Mouse (Mus musculus) stomach, embryonic 16.5 days (tissue): ENCODE measurements around the gene Mark4. TPM values are rescaled to one million over a fixed set of nuclear protein-coding genes. Genes with fewer than 3 reads are reported as not detected.

Experiments
- ATAC-seq: fragments of 200-750 bp; cut with Nextera tagmentation; 2 replicates; pipeline ENCODE4 v1.8.0; 2017; ENCODE audit warnings: moderate number of reproducible peaks, moderate TSS enrichment; ENCODE audit not compliant: insufficient read depth, low FRiP score
- H3K27ac ChIP-seq: fragments of 300-500 bp; sonication (generic); 2 replicates; pipeline ENCODE4 v1.5.1; 2014; ENCODE audit warnings: low read length
- H3K27me3 ChIP-seq: fragments of 300-500 bp; sonication (generic); 2 replicates; pipeline ENCODE4 v1.6.1; 2014; ENCODE audit warnings: low read length, control low read depth, mixed read lengths; ENCODE audit not compliant: control insufficient read depth, insufficient read depth
- H3K36me3 ChIP-seq: fragments of 300-500 bp; sonication (generic); 2 replicates; pipeline ENCODE4 v1.6.1; 2014; ENCODE audit warnings: low read length; ENCODE audit not compliant: control insufficient read depth, insufficient read depth
- H3K4me1 ChIP-seq: fragments of 300-500 bp; sonication (generic); 2 replicates; pipeline ENCODE4 v1.6.1; 2014; ENCODE audit warnings: low read length, control low read depth, mixed read lengths; ENCODE audit not compliant: control insufficient read depth, insufficient read depth
- H3K4me2 ChIP-seq: fragments of 300-500 bp; sonication (generic); 2 replicates; pipeline ENCODE4 v1.6.1; 2014; ENCODE audit warnings: low read depth, low read length, mixed read lengths
- H3K4me3 ChIP-seq: fragments of 300-500 bp; sonication (generic); replicated peaks from 2 replicates; pipeline ENCODE4 v1.5.1; 2014; ENCODE audit warnings: mild to moderate bottlenecking, low read length
- H3K9ac ChIP-seq: fragments of 300-500 bp; sonication (generic); 2 replicates; pipeline ENCODE4 v1.6.1; 2014; ENCODE audit warnings: low read length
- H3K9me3 ChIP-seq: fragments of 300-500 bp; sonication (generic); replicated peaks from 2 replicates; pipeline ENCODE4 v1.6.1; 2016; ENCODE audit warnings: low read length, control low read depth; ENCODE audit not compliant: control insufficient read depth
- WGBS: fragments of 180-500 bp; shearing (Covaris S2); extraction: QIAGEN DNeasy Blood & Tissue Kit; methylation state at CpG from one replicate; pipeline ENCODE4 v1.1.7; 2014; 5-methylcytosine and 5-hydroxymethylcytosine counted together
- polyA plus RNA-seq: library from polyadenylated mRNA; unstranded; fragments of >200 nt; fragmentation: Nextera tagmentation; extraction: Ambion mirVana; gene quantifications from 2 replicates; pipeline ENCODE4 v1.2.1, GENCODE M21; 2015

Mark4 gene
- polyA plus RNA-seq, 1 experiment from 2014 or later, result 5.9 TPM

GRCm38 (mm10) chr7:19496214-19496555, 37.6 kb upstream of the Mark4 start:
- Histone ChIP-seq H3K4me1 (no peaks in the 10 kb centered on the region), H3K9ac (no peak overlapping the region), H3K36me3 (no peaks in the 10 kb centered on the region), H3K27ac (no peak overlapping the region), H3K4me2 (no peak overlapping the region), H3K9me3 (no peaks in the 10 kb centered on the region), H3K4me3 (no peak overlapping the region), H3K27me3 (peaks cover 3% of the 10 kb centered on the region; the same call in 1 of the 2 replicates)
- ATAC-seq, result no peak
- 58% methylated on average over 5 of the region's 5 CpGs for WGBS

GRCm38 (mm10) chr7:19495521-19496213, 37.0 kb upstream of the Mark4 start:
- 50% methylated on average over 20 of the region's 20 CpGs for WGBS
- H3K27ac ChIP-seq, result no peak overlapping the region

GRCm38 (mm10) chr7:19494751-19495474, 36.3 kb upstream of the Mark4 start:
- peaks cover 12% of the 10 kb centered on the region; the same call in 1 of the 2 replicates for H3K27me3 ChIP-seq

More at GRCm38 (mm10) chr7:19495521-19496213, 37.0 kb upstream of the Mark4 start:
- H3K4me2 ChIP-seq, result no peak overlapping the region
- H3K4me3 ChIP-seq, result no peak overlapping the region
- H3K4me1 ChIP-seq, result no peaks in the 10 kb centered on the region
- H3K9me3 ChIP-seq, result no peaks in the 10 kb centered on the region
- peak; percentile 19; the same call in 1 of the 2 replicates for ATAC-seq
- H3K36me3 ChIP-seq, result no peaks in the 10 kb centered on the region
- H3K27me3 ChIP-seq, result peaks cover 7% of the 10 kb centered on the region; the same call in 1 of the 2 replicates
- no peak overlapping the region for H3K9ac ChIP-seq

GRCm38 (mm10) chr7:19491731-19492130, 33.1 kb upstream of the Mark4 start:
- 3% methylated on average over 26 of the region's 26 CpGs for WGBS
- peaks cover 38% of the 10 kb centered on the region for H3K27me3 ChIP-seq
- H3K36me3 ChIP-seq, result no peaks in the 10 kb centered on the region
- H3K4me3 ChIP-seq, result peak overlapping the region; percentile 26
- H3K4me1 ChIP-seq, result peaks cover 5% of the 10 kb centered on the region; the same call in 1 of the 2 replicates
- peak overlapping the region; percentile 65 for H3K9ac ChIP-seq
- H3K9me3 ChIP-seq, result no peaks in the 10 kb centered on the region
- peak; percentile 21; the same call in 1 of the 2 replicates for ATAC-seq
- 0 out of 2 replicates have a peak overlapping the region, but pooled peaks have one; percentile 14 for H3K27ac ChIP-seq
- peak overlapping the region; percentile 46 for H3K4me2 ChIP-seq

More at GRCm38 (mm10) chr7:19494751-19495474, 36.3 kb upstream of the Mark4 start:
- Histone ChIP-seq H3K4me1 (no peaks in the 10 kb centered on the region), H3K9me3 (no peaks in the 10 kb centered on the region), H3K4me3 (no peak overlapping the region), H3K9ac (no peak overlapping the region), H3K27ac (no peak overlapping the region), H3K4me2 (no peak overlapping the region), H3K36me3 (no peaks in the 10 kb centered on the region)
- no peak for ATAC-seq
- 79% methylated on average over 25 of the region's 25 CpGs for WGBS

- Histone ChIP-seq H3K4me2 (no peak overlapping the region), H3K4me1 (peaks cover 5% of the 10 kb centered on the region; the same call in 1 of the 2 replicates), H3K36me3 (no peaks in the 10 kb centered on the region), H3K27me3 (peaks cover 38% of the 10 kb centered on the region), H3K4me3 (peak overlapping the region; percentile 9; the same call in 1 of the 2 replicates), H3K9me3 (no peaks in the 10 kb centered on the region), H3K9ac (0 out of 2 replicates have a peak overlapping the region, but pooled peaks have one; percentile 11), H3K27ac (no peak overlapping the region)
- no peak for ATAC-seq
- 15% methylated on average over 31 of the region's 31 CpGs for WGBS
These were observed 30.9 kb upstream of the Mark4 start for GRCm38 (mm10) chr7:19489525-19489924.

GRCm38 (mm10) chr7:19486549-19486948, 27.9 kb upstream of the Mark4 start:
- H3K27me3 ChIP-seq, result peaks cover 38% of the 10 kb centered on the region
- peaks cover 5% of the 10 kb centered on the region; the same call in 1 of the 2 replicates for H3K4me1 ChIP-seq
- no peaks in the 10 kb centered on the region for H3K36me3 ChIP-seq
- ATAC-seq, result no peak
- H3K9me3 ChIP-seq, result no peaks in the 10 kb centered on the region
- WGBS, result 83% methylated on average over 7 of the region's 7 CpGs
- no peak overlapping the region for H3K4me3 ChIP-seq
- H3K27ac ChIP-seq, result no peak overlapping the region
- H3K4me2 ChIP-seq, result no peak overlapping the region
- no peak overlapping the region for H3K9ac ChIP-seq

GRCm38 (mm10) chr7:19485488-19485887, 26.9 kb upstream of the Mark4 start:
- Histone ChIP-seq H3K9me3 (no peaks in the 10 kb centered on the region), H3K4me3 (no peak overlapping the region), H3K9ac (no peak overlapping the region), H3K27me3 (peaks cover 29% of the 10 kb centered on the region), H3K4me2 (no peak overlapping the region), H3K4me1 (peaks cover 5% of the 10 kb centered on the region; the same call in 1 of the 2 replicates), H3K36me3 (no peaks in the 10 kb centered on the region), H3K27ac (no peak overlapping the region)
- ATAC-seq, result no peak
- WGBS, result 83% methylated on average over 1 of the region's 1 CpGs

- no peak overlapping the region for H3K4me2 ChIP-seq
- no peak overlapping the region for H3K9ac ChIP-seq
- no peak for ATAC-seq
- 78% methylated on average over 8 of the region's 8 CpGs for WGBS
- H3K4me1 ChIP-seq, result no peaks in the 10 kb centered on the region
- H3K9me3 ChIP-seq, result no peaks in the 10 kb centered on the region
- no peak overlapping the region for H3K4me3 ChIP-seq
- H3K27me3 ChIP-seq, result peaks cover 12% of the 10 kb centered on the region
- no peak overlapping the region for H3K27ac ChIP-seq
- H3K36me3 ChIP-seq, result no peaks in the 10 kb centered on the region
These were observed 24.7 kb upstream of the Mark4 start for GRCm38 (mm10) chr7:19483281-19483680.
